Mouse (Mus musculus) heart, embryonic 10.5 days (tissue): ENCODE results near the gene Nmnat2. TPM values are rescaled to one million over a fixed set of nuclear protein-coding genes. Genes with fewer than 3 reads are reported as not detected.

ENCODE experiments used
- DNase-seq: peaks from one replicate; pipeline ENCODE4 v3.0.0-alpha.2; 2017; ENCODE audit warnings: low spot score
- H3K27ac ChIP-seq: fragments of 300-500 bp; sonication (generic); 2 replicates; pipeline ENCODE4 v1.5.1; 2016; ENCODE audit warnings: mild to moderate bottlenecking
- H3K27me3 ChIP-seq: fragments of 300-500 bp; sonication (generic); 2 replicates; pipeline ENCODE4 v1.6.1; 2016; ENCODE audit warnings: mild to moderate bottlenecking; ENCODE audit not compliant: poor library complexity, insufficient read depth, severe bottlenecking
- H3K36me3 ChIP-seq: fragments of 300-500 bp; sonication (generic); 2 replicates; pipeline ENCODE4 v1.6.1; 2016; ENCODE audit warnings: mild to moderate bottlenecking, moderate library complexity
- H3K4me1 ChIP-seq: fragments of 300-500 bp; sonication (generic); 2 replicates; pipeline ENCODE4 v1.6.1; 2016; ENCODE audit warnings: mild to moderate bottlenecking
- H3K4me3 ChIP-seq: fragments of 300-500 bp; sonication (generic); 2 replicates; pipeline ENCODE4 v1.5.1; 2016; ENCODE audit warnings: mild to moderate bottlenecking, moderate library complexity
- H3K9me3 ChIP-seq: fragments of 300-500 bp; sonication (generic); 2 replicates; pipeline ENCODE4 v1.6.1; 2016; ENCODE audit warnings: mild to moderate bottlenecking, moderate library complexity
- WGBS: fragments of 180-500 bp; shearing (Covaris S2); methylation state at CpG from one replicate; pipeline ENCODE4 v1.1.7; 2016; 5-methylcytosine and 5-hydroxymethylcytosine counted together
- polyA plus RNA-seq: library from polyadenylated mRNA; unstranded; fragments of >200 nt; fragmentation: Nextera tagmentation; extraction: Ambion mirVana; gene quantifications from 2 replicates; pipeline ENCODE4 v1.2.1, GENCODE M21; 2016

Gene Nmnat2
- polyA plus RNA-seq, 1 experiment from 2014 or later, result 1.0 TPM

DNA sequence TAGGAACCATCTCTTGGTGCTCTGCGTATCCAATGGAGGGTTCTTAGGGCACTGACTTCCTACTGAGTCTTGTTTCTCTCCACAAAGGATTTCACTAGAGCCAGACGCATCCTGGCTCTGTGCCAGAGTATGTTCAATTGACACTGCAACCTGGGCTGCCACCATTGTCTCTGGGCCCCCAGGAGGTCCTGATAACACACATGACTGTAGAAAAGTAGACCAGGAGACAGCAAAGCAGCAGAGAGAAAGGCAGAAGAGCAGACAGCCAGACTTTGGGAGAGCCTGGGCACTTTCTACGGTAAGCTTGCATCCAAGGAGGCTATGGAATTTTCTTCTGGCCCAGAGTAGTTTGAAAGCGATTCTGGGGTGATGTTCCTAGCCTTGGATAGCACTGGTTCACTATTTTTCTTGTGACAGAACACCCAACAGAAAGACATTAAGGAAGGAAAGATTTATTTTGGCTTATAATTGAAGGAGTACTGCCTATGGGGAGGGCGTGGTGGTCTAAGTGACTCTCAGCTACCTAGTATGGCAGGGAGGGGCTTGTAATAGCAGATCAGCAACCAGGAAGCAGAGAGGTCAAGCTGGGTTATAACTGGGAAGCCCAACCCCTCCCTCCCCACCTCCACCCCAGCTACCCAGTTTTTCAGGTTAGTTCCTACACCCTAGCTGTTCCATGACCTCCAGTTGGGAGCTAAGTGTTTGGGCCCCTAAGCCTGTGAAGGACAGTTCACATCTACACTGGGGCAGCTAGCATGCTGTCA, 78.5 kb downstream of the Nmnat2 start:
- H3K27ac ChIP-seq, result 0 out of 2 replicates have a peak overlapping the region, but pooled peaks have one; percentile 4
- WGBS, result 58% methylated on average over 5 of the region's 5 CpGs
- H3K36me3 ChIP-seq, result no peaks in the 10 kb centered on the region
- no peaks in the 10 kb centered on the region for H3K9me3 ChIP-seq
- no peak for DNase-seq
- peaks cover 34% of the 10 kb centered on the region for H3K4me1 ChIP-seq
- H3K4me3 ChIP-seq, result no peak overlapping the region
- H3K27me3 ChIP-seq, result no peaks in the 10 kb centered on the region

DNA sequence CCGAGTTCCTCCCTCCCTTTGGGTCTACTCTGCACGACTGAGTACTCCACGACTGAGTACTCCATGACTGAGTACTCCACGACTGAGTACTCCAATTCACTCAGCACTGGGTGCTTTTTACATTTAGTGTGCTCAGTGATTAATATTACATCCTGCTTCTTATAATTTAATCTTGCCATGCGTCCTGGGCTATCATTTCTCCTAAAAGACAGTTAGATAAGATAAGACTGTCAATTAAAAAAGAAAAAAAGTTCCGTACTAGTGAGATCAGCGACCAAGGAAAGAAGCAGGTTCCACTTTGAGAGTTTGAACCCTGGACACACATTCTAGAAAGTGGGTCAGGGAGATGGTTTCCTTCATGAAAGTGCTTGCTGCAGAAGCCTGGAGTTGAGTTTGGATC, 79.3 kb downstream of the Nmnat2 start:
- H3K4me3 ChIP-seq, result no peak overlapping the region
- 46% methylated on average over 7 of the region's 7 CpGs for WGBS
- H3K36me3 ChIP-seq, result no peaks in the 10 kb centered on the region
- 0 out of 2 replicates have a peak overlapping the region, but pooled peaks have one; percentile 4 for H3K27ac ChIP-seq
- H3K4me1 ChIP-seq, result peaks cover 34% of the 10 kb centered on the region
- no peak for DNase-seq
- H3K9me3 ChIP-seq, result no peaks in the 10 kb centered on the region
- no peaks in the 10 kb centered on the region for H3K27me3 ChIP-seq

DNA sequence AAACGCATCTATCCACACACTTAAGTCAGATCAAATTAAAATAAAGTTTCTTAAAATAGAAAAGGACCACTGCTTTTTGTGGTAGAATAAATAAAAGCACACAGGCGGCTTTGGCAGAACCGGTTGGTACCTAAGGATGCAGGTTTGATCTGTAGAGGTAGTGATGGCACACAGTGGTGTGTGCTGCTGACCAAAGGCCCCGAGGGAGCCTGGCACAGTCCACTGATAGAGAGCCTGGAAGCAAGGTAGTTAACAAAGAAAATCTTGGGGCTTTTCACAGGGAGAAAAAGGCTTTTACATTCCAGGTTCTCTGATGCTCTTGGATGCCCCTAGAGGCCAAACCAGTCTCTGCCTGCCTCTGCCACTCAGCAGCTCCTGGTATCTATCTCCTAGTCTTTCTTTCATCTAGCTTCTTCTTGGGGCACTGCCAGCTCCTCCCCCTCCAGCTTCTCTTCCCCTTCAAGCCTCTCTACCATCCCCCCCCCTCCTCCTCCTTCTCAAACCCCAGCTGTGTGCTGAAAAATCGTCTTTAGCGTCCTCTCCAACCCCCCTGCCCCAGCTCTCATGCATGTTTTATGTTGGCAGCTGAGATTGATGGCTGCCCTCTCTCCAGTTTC, 80.6 kb downstream of the Nmnat2 start:
- no peaks in the 10 kb centered on the region for H3K36me3 ChIP-seq
- no peaks in the 10 kb centered on the region for H3K27me3 ChIP-seq
- peaks cover 43% of the 10 kb centered on the region for H3K4me1 ChIP-seq
- no peaks in the 10 kb centered on the region for H3K9me3 ChIP-seq
- no peak overlapping the region for H3K4me3 ChIP-seq
- H3K27ac ChIP-seq, result peak overlapping the region; percentile 64; the same call in 1 of the 2 replicates
- 36% methylated on average over 6 of the region's 6 CpGs for WGBS
- peak; percentile 79 for DNase-seq

DNA sequence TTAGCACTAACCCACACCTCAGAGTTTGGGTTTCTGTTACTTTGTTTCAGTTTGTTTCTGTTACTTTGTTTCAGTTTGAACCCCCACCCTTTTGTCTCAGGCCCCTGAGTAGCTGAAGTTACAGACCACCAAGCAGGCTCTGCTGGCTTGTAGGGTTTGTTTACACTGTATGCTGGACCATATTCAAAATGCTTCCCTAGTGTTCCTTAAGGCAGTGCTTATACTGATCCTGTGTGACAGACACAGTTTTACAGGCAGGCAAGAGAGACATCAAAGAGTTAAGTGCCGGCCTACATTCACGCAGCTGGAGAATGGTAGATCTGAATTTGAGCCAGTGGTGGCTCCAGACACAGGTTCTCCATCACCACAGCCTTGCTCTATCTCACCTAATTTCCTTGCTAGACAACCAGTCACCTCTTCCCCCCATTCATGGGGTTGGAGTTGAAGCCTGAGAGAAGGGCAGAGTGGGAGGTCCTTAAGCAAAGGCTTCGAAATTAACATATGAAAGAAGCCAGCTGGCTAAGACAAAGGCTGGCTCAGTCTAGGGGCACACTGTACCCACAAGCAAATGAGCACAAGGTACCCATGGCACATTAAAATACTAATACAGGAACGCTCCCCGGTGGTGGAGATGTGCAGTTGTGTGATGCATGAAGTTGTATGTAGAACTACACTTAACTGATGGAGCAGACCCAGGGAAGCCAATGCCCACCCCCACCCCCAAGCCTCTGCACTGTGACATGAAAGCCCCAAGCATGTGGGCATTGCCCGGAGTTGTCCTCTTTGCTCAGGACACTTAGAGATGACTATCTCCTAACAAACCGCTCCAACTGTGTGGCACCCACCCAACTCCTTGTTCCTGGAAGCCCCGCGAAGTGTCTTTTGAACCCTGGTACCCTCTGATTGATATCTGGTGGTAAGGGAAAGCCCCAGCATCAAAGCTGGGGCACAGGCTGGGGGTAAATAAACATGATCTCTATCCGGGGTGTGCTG, 82.9 kb downstream of the Nmnat2 start:
- Histone ChIP-seq H3K27ac (no peak overlapping the region), H3K27me3 (no peaks in the 10 kb centered on the region), H3K4me1 (peaks cover 37% of the 10 kb centered on the region), H3K4me3 (no peak overlapping the region), H3K9me3 (no peaks in the 10 kb centered on the region), H3K36me3 (no peaks in the 10 kb centered on the region)
- DNase-seq, result no peak
- 71% methylated on average over 10 of the region's 10 CpGs for WGBS

DNA sequence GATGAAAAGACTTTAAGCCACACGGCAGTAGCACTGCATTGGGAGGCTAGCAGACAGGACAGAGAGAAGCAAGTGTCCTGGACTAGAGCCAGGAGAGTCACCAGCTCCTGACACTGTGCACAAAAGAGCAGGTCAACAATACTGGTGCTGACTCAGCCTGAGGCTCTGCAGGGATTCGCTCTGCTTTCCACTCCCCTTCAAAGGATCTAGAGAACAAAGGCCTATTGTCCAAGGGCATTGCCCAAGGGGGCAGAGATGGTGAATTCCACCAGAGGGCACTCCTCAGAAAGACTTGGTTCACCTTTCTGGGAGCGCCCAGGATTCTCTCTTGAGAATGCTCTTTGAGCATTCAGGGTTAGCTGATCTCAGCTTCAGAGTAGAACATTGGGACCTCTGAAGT, 85.3 kb downstream of the Nmnat2 start:
- 48% methylated on average over 3 of the region's 3 CpGs for WGBS
- DNase-seq, result no peak
- H3K4me1 ChIP-seq, result peaks cover 23% of the 10 kb centered on the region
- H3K36me3 ChIP-seq, result no peaks in the 10 kb centered on the region
- H3K27ac ChIP-seq, result peak overlapping the region; percentile 57; the same call in 1 of the 2 replicates
- H3K4me3 ChIP-seq, result no peak overlapping the region
- no peaks in the 10 kb centered on the region for H3K9me3 ChIP-seq
- peaks cover 3% of the 10 kb centered on the region; the same call in 1 of the 2 replicates for H3K27me3 ChIP-seq

DNA sequence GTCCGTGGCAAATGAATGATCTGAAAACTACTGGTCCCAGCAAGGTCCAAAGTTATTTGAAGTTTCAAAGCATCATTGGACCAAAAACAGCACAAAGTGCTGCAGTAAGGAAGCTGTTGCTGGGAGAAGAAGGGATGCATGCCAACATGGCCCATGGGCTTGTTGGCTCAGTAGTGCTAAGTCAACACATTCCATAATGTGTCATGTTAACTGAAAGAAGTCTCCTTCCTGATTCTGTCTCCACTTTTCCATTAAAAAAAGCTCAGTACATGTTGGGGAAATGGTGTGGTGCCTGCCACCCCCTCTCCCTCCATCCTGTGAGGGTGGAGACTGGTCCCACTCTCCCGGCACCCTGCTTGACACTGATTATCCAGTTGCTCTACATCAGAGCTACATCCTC, 86.3 kb downstream of the Nmnat2 start:
- Histone ChIP-seq H3K36me3 (no peaks in the 10 kb centered on the region), H3K27ac (no peak overlapping the region), H3K4me3 (no peak overlapping the region), H3K27me3 (peaks cover 9% of the 10 kb centered on the region; the same call in 1 of the 2 replicates), H3K9me3 (no peaks in the 10 kb centered on the region), H3K4me1 (peaks cover 14% of the 10 kb centered on the region)
- no peak for DNase-seq
- 84% methylated on average over 2 of the region's 2 CpGs for WGBS

DNA sequence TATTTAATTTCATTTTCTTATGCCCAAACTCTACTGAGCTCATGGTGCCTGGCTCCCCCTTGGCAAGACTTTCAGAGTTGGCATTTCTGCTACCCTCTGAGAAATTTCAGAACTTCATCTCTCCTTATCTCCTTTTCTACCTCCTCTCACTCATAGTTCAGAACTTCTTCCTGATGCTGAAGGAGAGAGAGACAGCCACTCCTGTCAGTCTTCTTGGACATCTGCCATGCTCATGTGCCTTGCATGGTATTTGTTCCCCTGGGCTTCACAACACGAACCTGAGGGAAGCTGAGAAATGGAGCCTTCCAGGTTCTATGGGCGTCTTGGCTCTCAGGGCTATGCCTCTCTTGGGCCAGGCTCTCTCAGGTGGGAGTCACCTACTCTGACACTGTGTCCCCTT, 87.5 kb downstream of the Nmnat2 start:
- Histone ChIP-seq H3K4me3 (no peak overlapping the region), H3K27me3 (peaks cover 18% of the 10 kb centered on the region; the same call in 1 of the 2 replicates), H3K9me3 (no peaks in the 10 kb centered on the region), H3K36me3 (no peaks in the 10 kb centered on the region), H3K4me1 (peaks cover 14% of the 10 kb centered on the region), H3K27ac (no peak overlapping the region)
- WGBS, result 69% methylated on average over 2 of the region's 2 CpGs
- no peak for DNase-seq

DNA sequence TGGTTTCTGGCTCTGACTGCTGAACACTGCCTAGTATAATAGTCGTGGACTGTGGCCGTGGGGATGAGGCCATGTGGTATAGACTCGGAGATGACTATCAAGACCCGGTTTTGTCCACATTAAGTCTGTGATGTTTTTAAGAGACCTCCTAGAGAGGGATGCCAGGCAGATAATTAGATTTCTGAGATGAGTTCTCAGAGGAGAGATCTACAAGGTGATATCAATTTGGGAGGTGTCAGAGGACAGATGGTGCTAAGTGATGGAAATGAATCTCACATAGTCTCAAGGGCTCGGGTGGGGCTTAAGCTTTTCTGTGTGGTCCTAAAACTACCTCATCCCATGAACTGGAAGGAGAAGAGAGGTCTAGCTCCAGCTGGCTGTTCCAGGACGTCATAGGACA, 88.5 kb downstream of the Nmnat2 start:
- Histone ChIP-seq H3K9me3 (no peaks in the 10 kb centered on the region), H3K4me3 (no peak overlapping the region), H3K27me3 (peaks cover 18% of the 10 kb centered on the region; the same call in 1 of the 2 replicates), H3K27ac (no peak overlapping the region), H3K4me1 (peaks cover 20% of the 10 kb centered on the region), H3K36me3 (no peaks in the 10 kb centered on the region)
- DNase-seq, result no peak
- WGBS, result 40% methylated on average over 6 of the region's 6 CpGs

DNA sequence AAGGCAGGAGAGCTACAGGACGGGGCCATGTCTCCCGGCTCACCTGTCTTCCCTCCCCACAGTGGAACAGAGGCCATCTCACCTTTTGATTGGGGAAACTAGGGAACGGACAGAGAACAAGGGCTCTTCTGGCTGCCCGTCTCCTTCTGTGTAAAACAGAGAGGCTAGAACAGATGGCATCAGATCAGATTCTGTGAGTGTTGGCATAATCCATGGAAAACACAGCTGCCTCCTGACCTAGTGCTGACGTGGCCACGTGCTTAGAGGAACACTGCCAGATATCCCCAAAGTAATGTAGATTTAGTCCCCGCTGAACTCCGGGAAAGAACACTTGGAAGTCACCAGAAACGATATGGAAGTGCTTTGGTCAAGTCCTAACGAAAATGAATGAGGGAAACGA, 90.6 kb downstream of the Nmnat2 start:
- Histone ChIP-seq H3K4me1 (peaks cover 22% of the 10 kb centered on the region), H3K36me3 (no peaks in the 10 kb centered on the region), H3K27ac (no peak overlapping the region), H3K9me3 (no peaks in the 10 kb centered on the region), H3K27me3 (peaks cover 18% of the 10 kb centered on the region; the same call in 1 of the 2 replicates), H3K4me3 (no peak overlapping the region)
- DNase-seq, result no peak
- WGBS, result 76% methylated on average over 11 of the region's 11 CpGs

DNA sequence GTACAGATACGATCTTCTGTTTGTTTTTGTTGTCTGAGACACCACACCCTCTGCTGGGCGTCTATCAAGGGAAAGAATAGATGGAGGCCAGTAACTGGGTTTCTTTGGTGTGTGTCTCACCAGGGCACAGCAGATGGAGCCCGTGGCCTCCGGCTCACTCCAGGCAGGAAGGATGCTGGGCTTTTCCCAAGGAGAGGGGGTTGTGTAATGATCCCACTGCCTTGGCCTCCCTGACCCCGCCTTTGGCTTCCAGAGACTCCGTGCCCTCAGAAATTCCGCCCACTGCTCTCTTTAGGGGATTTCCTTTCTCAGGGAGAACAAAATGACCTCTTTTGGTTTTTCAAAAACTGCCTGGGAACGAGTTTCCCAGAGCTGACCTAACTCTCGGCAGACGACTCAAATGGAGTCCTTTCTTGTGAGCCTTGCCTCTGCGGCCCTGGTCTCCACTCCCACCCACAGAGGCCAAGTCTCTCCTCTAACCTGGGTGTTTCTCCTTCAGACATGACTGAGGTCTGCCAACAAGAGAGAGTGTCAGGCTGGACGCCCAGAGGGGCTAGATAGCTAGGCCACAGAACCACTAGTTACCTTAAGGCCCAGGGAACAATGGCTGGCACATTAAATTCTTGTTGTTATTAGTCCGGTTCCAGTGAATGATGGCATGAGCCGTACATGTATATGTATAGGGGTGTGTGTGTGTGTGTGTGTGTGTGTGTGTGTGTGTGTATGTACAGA, 93.5 kb downstream of the Nmnat2 start:
- Histone ChIP-seq H3K9me3 (no peaks in the 10 kb centered on the region), H3K27me3 (peaks cover 18% of the 10 kb centered on the region; the same call in 1 of the 2 replicates), H3K4me1 (peaks cover 20% of the 10 kb centered on the region), H3K27ac (peak overlapping the region; percentile 47; the same call in 1 of the 2 replicates), H3K36me3 (no peaks in the 10 kb centered on the region), H3K4me3 (no peak overlapping the region)
- DNase-seq, result peak; percentile 79
- 29% methylated on average over 14 of the region's 14 CpGs for WGBS

DNA sequence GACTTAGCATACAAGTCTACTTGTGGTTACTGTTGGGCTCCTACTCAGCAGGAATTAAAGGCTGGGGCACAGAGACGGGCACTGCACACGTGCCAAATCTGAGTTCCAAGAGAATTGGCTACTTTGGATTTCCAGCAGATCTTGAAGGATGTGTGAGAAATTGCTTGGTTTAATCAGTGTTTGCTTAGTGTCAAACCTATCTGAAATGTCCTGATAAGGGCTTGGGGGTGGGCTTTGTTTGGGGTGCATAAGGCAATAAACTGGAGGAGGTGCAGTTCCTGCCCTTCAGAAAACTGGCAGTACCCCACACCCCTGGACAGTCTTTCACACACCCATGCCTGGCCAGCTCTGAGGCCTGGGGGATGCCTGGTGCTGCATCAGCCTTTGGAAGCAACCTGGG, 94.7 kb downstream of the Nmnat2 start:
- Histone ChIP-seq H3K27me3 (peaks cover 18% of the 10 kb centered on the region; the same call in 1 of the 2 replicates), H3K27ac (no peak overlapping the region)
- 34% methylated on average over 2 of the region's 2 CpGs for WGBS

DNA sequence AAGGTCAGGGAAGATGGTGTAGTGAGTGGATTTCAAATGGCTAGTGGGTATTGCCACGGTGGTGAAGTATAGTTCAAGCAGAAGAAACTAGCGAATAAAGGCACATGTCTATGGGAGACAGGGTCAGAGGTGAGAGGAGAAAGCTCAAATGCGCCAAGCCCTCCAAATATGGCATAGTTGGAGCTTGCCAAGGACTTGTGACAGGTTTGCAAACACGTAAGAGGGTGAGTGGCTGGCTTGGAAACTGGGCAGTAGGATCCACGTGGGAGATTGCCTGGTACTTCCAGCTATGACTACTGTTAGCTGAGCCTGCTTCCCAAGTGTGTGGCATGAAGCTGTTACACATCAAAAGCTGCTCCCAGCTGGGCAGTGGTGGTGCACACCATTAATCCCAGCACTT, 96.7 kb downstream of the Nmnat2 start:
- H3K27ac ChIP-seq, result no peak overlapping the region
- H3K4me1 ChIP-seq, result peaks cover 20% of the 10 kb centered on the region
- no peaks in the 10 kb centered on the region for H3K9me3 ChIP-seq
- WGBS, result 80% methylated on average over 5 of the region's 5 CpGs
- H3K27me3 ChIP-seq, result peaks cover 8% of the 10 kb centered on the region; the same call in 1 of the 2 replicates
- H3K4me3 ChIP-seq, result no peak overlapping the region
- no peak for DNase-seq
- H3K36me3 ChIP-seq, result no peaks in the 10 kb centered on the region

More for the DNA sequence above, 94.7 kb downstream of the Nmnat2 start:
- Histone ChIP-seq H3K4me3 (no peak overlapping the region), H3K36me3 (no peaks in the 10 kb centered on the region), H3K9me3 (no peaks in the 10 kb centered on the region), H3K4me1 (peaks cover 20% of the 10 kb centered on the region)
- no peak for DNase-seq
